Mouse (Mus musculus) liver, embryonic 14.5 days (tissue): ENCODE measurements around the gene Pik3cb. TPM values are rescaled to one million over a fixed set of nuclear protein-coding genes. Genes with fewer than 3 reads are reported as not detected.
A peak's percentile ranks its signal among the peaks of the same experiment; 100 is the strongest.

Source experiments
- ATAC-seq: fragments of 200-750 bp; cut with Nextera tagmentation; 2 replicates; pipeline ENCODE4 v1.8.0; 2017; ENCODE audit warnings: moderate number of reproducible peaks, mild to moderate bottlenecking, moderate library complexity; ENCODE audit not compliant: insufficient read depth
- DNase-seq, 3 experiments: peaks; one replicate each; pipeline ENCODE4 v3.0.0-alpha.2; 2012 to 2013; ENCODE audit warnings: low read depth in 3 of 3, low spot score in 3 of 3
- H3K27ac ChIP-seq: fragments of 300-500 bp; sonication (generic); 2 replicates; pipeline ENCODE4 v1.5.1; 2014; ENCODE audit warnings: moderate library complexity, mild to moderate bottlenecking, control low read depth, inconsistent platforms
- H3K27me3 ChIP-seq: fragments of 300-500 bp; sonication (generic); 2 replicates; pipeline ENCODE4 v1.6.1; 2014; ENCODE audit warnings: mild to moderate bottlenecking, low read length, moderate library complexity; ENCODE audit not compliant: control insufficient read depth, insufficient read depth
- H3K36me3 ChIP-seq: fragments of 300-500 bp; sonication (generic); replicated peaks from 2 replicates; pipeline ENCODE4 v1.6.1; 2014; ENCODE audit warnings: low read depth; ENCODE audit not compliant: control insufficient read depth, insufficient read depth
- H3K4me1 ChIP-seq, 2 experiments: fragments of 200-500 bp in 1 of 2; fragments of 300-500 bp in 1 of 2; sonication (generic) in 1 of 2; replicated peaks; 2 replicates each; pipeline ENCODE4 v1.6.1; 2012 to 2014; ENCODE audit warnings: antibody characterized with exemption in 1 of 2, inconsistent platforms in 1 of 2, low read length in 1 of 2; ENCODE audit not compliant: control insufficient read depth in 2 of 2, insufficient read depth in 2 of 2
- H3K4me2 ChIP-seq: fragments of 300-500 bp; sonication (generic); 2 replicates; pipeline ENCODE4 v1.6.1; 2014; ENCODE audit warnings: low read depth, mild to moderate bottlenecking, control low read depth, moderate library complexity
- H3K4me3 ChIP-seq, 2 experiments: fragments of 200-500 bp in 1 of 2; fragments of 300-500 bp in 1 of 2; sonication (generic) in 1 of 2; 2 replicates each; pipeline ENCODE4 v1.5.1; 2012 to 2014; ENCODE audit warnings: low read depth in 2 of 2, low read length in 2 of 2, mild to moderate bottlenecking in 2 of 2, control low read depth in 1 of 2, inconsistent platforms in 1 of 2, moderate library complexity in 1 of 2; ENCODE audit not compliant: insufficient read depth in 1 of 2
- H3K9ac ChIP-seq: fragments of 300-500 bp; sonication (generic); replicated peaks from 2 replicates; pipeline ENCODE4 v1.6.1; 2014; ENCODE audit warnings: mild to moderate bottlenecking, control low read depth, moderate library complexity
- H3K9me3 ChIP-seq: fragments of 300-500 bp; sonication (generic); 2 replicates; pipeline ENCODE4 v1.6.1; 2016; ENCODE audit warnings: low read length, mixed read lengths; ENCODE audit not compliant: control insufficient read depth
- CTCF ChIP-seq: IDR thresholded peaks from 2 replicates; pipeline ENCODE4 v1.5.1; 2016; ENCODE audit warnings: antibody characterized with exemption, low read depth, control low read depth
- EP300 ChIP-seq: IDR thresholded peaks from 2 replicates; pipeline ENCODE4 v1.6.1; 2016; ENCODE audit warnings: antibody characterized with exemption, low read depth
- WGBS: fragments of 180-500 bp; shearing (Covaris S2); extraction: QIAGEN DNeasy Blood & Tissue Kit; methylation state at CpG from one replicate; pipeline ENCODE4 v1.1.7; 2014; ENCODE audit not compliant: insufficient replicate concordance; 5-methylcytosine and 5-hydroxymethylcytosine counted together
- polyA plus RNA-seq, 2 experiments: library from polyadenylated mRNA; depleted of rRNA in 1 of 2; stranded (reverse) in 1 of 2; unstranded in 1 of 2; fragments of >200 nt; fragmentation: Nextera tagmentation in 1 of 2; extraction: Ambion mirVana in 1 of 2; gene quantifications; 2 replicates each; pipeline versions ENCODE4 v1.2.1 to v1.2.3; 2012 to 2014

Gene Pik3cb
- polyA plus RNA-seq, 2 experiments = 2.3 to 4.3 TPM

GRCm38 (mm10) chr9:99110213-99110612, 30.2 kb downstream of the Pik3cb start:
- ATAC-seq = no peak; the same call in 1 of the 2 replicates

DNA sequence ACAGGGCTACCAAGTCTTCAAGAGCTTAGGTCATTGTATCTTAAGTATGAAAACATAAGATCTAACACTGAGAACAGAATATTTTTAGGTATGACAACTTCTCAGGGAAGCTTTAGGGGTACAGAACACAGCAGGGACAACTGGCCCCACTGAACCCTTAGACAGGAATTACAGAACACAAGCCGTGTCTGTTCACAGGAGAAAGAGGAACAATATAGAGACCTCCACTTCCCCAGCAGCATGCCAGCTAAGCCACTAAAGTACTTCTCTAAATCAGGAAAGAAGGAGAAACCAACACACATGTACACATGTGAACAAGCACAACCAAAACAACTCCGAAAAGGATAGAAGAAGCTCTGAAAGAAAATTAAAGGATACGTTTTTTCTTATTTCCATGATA, 30.8 kb downstream of the Pik3cb start:
- Histone ChIP-seq H3K4me2 (no peak overlapping the region), H3K27me3 (no peaks in the 10 kb centered on the region), H3K27ac (no peak overlapping the region), H3K36me3 (peaks cover 2% of the 10 kb centered on the region; the same call in 1 of the 2 replicates), H3K4me3 (no peak overlapping the region), H3K4me1 (peaks cover 0 to 8% of the 10 kb centered on the region in 2 experiments; a peak in 2 of 4 replicates), H3K9me3 (no peaks in the 10 kb centered on the region), H3K9ac (no peak overlapping the region)
- TF ChIP-seq CTCF = no peak
- no peak for TF ChIP-seq EP300
- ATAC-seq (no peak), DNase-seq (no peak)
- 32% methylated on average over 3 of the region's 3 CpGs for WGBS

More at GRCm38 (mm10) chr9:99110213-99110612, 30.2 kb downstream of the Pik3cb start:
- Histone ChIP-seq H3K4me1 (peaks cover 0 to 8% of the 10 kb centered on the region in 2 experiments; a peak in 2 of 4 replicates), H3K36me3 (peaks cover 2% of the 10 kb centered on the region; the same call in 1 of the 2 replicates), H3K27ac (no peak overlapping the region), H3K27me3 (no peaks in the 10 kb centered on the region), H3K4me3 (no peak overlapping the region), H3K9ac (no peak overlapping the region), H3K4me2 (no peak overlapping the region), H3K9me3 (no peaks in the 10 kb centered on the region)
- WGBS = 40% methylated on average over 5 of the region's 5 CpGs
- TF ChIP-seq EP300 (no peak), CTCF (no peak)
- DNase-seq = no peak

DNA sequence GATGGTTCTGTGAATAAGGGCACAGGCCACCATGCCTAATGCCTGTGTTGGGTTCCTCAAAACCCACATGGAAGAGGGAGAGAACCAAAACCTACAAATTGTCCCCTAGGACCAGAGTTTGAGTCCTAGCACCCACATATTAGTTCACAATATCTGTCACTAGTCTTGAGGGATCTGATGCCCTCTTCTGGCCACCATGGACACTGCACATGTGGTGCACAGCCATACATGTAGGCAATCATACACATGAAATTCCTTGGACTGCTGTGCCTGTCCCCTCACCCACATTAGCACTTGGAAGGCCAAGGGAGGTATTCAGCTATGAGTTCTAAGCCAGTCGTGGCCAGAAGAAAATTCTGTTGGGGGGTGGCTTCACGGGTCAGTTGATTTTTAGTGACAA, 36.0 kb downstream of the Pik3cb start:
- no peaks in the 10 kb centered on the region for H3K27me3 ChIP-seq
- H3K4me3 ChIP-seq = no peak overlapping the region
- H3K4me2 ChIP-seq = no peak overlapping the region
- peak; percentile 31; the same call in 1 of the 2 replicates for ATAC-seq
- H3K9me3 ChIP-seq = no peaks in the 10 kb centered on the region
- H3K36me3 ChIP-seq = peaks cover 5% of the 10 kb centered on the region
- H3K9ac ChIP-seq = no peak overlapping the region
- H3K27ac ChIP-seq = no peak overlapping the region
- TF ChIP-seq EP300 = no peak
- peak; percentile 69 for TF ChIP-seq CTCF
- H3K4me1 ChIP-seq = peaks cover 3 to 5% of the 10 kb centered on the region in 2 experiments; a peak in 3 of 4 replicates
- WGBS = 79% methylated on average over 2 of the region's 2 CpGs
- DNase-seq = no peak

DNA sequence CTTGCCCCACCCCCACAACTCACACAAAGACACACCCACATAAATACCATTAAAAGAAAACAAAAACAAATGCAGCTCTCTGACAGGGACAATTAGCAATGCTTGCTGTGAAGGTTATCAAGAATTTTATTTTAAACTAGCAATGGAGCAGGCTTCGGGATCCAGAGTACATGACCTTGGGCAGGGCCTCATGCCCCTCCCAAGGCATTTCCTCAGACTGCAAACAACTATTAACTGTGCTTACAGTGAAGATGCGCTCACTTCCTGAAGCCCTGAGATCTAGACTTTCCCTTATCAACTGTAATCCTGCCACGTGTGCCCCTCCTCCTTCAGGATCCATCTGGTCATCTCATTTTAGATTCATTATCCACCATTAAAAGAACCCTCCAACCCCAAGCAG, 36.6 kb downstream of the Pik3cb start:
- Histone ChIP-seq H3K4me2 (no peak overlapping the region), H3K4me3 (no peak overlapping the region), H3K9me3 (no peaks in the 10 kb centered on the region), H3K27ac (no peak overlapping the region), H3K9ac (no peak overlapping the region), H3K27me3 (no peaks in the 10 kb centered on the region), H3K36me3 (peaks cover 5% of the 10 kb centered on the region), H3K4me1 (peaks cover 5 to 6% of the 10 kb centered on the region in 2 experiments)
- ATAC-seq (no peak), DNase-seq (no peak)
- no peak for TF ChIP-seq EP300
- no peak for TF ChIP-seq CTCF
- WGBS = 41% methylated on average over 3 of the region's 3 CpGs

- Histone ChIP-seq H3K9ac (no peak overlapping the region), H3K9me3 (no peaks in the 10 kb centered on the region), H3K4me2 (no peak overlapping the region; the same call in 1 of the 2 replicates), H3K4me1 (peaks cover 13 to 22% of the 10 kb centered on the region in 2 experiments), H3K36me3 (no peaks in the 10 kb centered on the region; the same call in 1 of the 2 replicates), H3K27me3 (no peaks in the 10 kb centered on the region), H3K4me3 (no peak overlapping the region), H3K27ac (no peak overlapping the region)
- ATAC-seq (peak; percentile 71), DNase-seq (peak; percentile 38 to 49 (median 47))
- WGBS = 17% methylated on average over 11 of the region's 11 CpGs
- TF ChIP-seq CTCF (no peak), EP300 (peak; percentile 73)
These were observed 41.8 kb downstream of the Pik3cb start for GRCm38 (mm10) chr9:99098482-99099129.
